Mouse (Mus musculus) embryo, embryonic 9.5 days (tissue): Measurements from ENCODE around the gene Cep350.
A peak's percentile ranks its signal among the peaks of the same experiment; 100 is the strongest.

Experiments
- DNase-seq: peaks from one replicate; pipeline ENCODE4 v3.0.0-alpha.2; 2017; ENCODE audit errors: extremely low spot score

Cep350 gene

DNA sequence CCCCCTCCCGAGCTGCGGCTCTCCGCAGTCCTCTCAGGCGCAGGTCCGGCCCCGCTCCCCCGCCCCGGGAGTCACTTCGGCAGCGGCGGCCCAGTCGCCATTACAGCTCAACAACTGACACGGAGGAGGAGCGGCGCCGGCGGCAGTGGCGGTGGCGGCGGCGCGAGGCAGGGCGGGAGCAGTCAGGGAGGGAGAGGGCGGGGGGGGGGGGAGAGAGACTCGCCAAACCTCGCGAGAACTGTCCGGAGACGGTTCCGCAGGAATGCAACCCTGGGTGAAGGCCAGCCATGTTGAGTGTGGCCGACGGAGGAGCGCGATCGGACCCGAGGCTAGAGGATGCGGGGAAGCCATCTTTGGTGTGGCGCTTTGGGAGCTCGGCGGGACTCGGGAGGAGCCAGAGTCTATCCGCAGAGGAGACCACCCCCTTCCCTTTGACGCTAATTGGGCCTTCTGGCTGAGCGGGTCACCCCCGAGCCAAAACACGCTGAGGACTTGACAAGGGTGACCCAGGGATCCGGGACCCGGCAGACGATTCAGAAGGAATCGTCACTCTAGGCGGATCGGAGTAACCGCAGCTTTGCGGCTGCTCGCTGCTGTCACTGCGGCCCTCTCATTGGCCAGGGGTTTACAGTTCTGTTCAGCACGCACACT, at the start of gene Cep350:
Gene Cep350 (minus strand): TSS at position 188 of the 651 bp plus-strand sequence.
- peak; percentile 98 for DNase-seq

DNA sequence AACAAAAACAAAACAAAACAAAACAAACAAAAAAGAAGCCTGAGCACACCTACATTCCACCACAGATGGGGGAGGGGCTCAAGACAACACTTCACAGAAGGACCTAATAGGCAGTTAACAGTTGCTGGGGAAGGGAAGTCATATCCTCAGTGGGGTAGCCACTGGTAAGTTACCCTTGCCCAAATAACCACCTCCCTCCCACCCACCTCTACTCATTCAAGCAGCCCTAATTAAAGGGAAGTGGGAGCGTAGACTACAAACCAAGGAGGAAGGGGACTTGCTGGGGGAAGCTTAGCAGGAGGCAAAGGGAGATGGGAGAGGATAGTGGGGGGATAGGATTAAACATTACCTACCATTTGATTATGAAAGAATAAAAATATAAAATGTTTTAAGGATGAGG, 47.3 kb upstream of the Cep350 start:
- DNase-seq, result no peak

DNA sequence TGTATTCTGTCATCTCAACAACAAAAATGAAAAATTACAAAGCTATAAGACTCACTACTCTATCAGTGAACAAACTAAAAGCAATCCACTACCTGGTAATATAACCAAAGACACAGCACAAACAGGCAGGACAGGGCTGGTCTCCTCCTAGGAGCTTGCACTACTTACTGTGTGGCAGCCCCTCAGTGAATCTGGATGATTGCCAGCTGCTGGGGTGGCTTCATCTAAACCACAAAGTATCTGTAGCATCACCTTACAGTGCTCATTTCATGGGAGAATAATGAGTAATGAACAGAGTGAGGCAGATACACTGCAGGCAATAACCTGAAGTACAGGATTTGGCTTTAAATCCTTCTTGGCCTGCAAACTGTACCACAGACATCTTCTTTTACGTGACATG, 46.7 kb upstream of the Cep350 start:
- DNase-seq, result no peak

DNA sequence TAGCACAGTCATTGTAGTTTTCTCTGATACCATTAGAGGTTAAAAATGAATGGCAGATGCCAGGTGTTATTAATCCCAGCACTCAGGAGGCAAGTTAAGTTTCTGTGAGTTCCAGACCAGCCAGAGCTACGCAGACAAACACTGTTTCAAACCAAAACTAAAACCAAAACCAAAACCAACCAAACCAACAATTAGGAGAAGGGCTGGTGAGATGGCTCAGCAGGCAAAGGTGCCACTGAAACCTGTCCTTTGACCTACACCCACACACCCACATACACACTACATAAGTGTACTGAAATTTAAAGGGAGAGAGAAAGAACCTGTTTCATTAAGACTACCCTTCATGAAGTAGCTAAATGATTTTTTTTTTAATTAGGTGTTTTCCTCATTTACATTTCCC, 35.9 kb upstream of the Cep350 start:
- DNase-seq, result no peak

DNA sequence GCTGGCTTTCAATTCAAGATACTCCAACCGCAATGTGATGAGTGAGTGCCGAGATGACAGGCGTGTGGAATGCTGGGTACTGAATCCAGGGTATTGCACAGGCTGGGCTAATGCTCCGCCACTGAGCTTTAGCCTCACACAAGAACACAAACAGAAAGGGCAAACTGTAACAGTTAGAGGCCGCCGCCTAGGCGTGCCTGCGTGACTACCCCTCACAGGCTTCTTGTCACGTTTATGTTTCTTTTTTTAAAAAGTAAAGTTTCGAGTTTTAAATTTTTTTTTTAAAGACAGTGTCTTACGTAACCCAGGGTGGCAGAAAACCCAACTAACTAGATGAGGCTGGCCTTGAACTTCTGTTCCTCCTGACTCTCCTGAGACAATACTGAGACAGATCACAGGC, 32.9 kb upstream of the Cep350 start:
- no peak for DNase-seq

DNA sequence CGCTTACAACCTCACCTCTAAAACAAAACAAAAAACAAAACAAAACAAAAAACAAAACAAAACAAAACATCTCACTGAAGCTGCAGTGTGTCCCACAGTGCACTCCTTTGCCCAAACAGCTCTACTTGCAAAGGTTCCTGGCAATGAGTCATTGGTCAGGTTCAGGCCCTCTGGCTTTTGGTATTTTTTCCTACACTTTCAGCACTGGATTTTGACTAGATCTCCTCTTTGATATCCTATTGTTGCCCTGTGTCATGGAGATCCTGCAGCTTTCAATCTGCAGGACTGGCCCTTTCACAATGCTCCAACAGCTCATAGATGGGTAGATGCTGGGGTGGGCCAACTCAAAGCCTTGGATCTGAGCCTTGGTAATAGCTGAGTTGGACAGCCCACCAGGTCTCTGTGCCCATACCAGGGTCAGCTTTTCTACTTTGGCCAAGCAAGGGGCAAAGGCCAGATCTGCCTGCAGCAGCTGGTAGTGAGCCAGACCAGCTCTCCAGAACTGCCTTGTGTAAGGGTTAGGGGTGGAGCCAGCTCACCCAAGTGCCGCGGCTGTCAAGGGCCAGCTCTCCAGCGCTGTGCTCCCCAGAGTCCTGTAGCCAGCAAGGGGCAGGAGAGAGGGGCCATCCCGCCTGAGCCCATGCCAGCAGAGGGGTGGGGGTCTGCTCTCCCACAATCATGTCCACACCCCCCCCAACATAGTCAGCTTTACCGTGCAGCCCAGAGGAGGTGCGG, 30.3 kb upstream of the Cep350 start:
- no peak for DNase-seq

DNA sequence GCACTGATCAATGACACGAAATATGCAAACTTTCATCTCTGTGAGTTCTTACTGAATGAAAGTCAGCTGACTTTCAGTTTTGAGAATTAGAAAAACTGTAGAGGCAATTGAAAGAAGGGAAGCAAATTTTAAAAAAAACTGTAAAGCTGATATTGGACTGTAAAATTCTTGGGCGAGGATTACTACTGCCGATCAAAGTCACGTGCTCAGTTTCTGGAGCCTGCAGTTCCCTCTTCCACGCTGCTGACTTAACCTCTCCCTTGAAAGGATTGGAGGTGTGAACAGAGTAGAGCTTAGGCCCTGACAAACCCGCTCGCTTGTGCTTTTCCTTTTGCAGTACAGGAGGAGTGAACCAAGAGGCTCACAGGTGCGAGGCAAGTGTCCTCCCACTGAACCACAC, 29.3 kb upstream of the Cep350 start:
- no peak for DNase-seq

DNA sequence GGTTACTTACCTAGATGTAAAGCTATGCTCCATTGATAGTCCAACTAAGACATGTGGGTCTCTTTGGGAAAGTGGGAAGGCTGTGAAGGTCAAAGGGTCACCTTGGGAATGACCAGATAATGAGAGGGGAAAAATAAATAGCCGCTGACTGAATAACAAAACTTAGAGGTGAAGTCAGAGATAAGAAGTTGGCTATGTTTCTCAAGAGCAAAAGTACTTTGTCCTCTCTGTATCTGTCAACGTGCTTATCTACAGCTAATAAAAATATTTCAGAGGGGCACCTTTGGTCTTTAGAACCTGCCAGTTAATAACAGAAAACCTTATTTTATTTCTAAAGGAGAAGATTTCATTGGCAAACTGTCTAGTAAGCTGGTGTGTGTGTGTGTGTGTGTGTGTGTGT, 22.6 kb upstream of the Cep350 start:
- no peak for DNase-seq

DNA sequence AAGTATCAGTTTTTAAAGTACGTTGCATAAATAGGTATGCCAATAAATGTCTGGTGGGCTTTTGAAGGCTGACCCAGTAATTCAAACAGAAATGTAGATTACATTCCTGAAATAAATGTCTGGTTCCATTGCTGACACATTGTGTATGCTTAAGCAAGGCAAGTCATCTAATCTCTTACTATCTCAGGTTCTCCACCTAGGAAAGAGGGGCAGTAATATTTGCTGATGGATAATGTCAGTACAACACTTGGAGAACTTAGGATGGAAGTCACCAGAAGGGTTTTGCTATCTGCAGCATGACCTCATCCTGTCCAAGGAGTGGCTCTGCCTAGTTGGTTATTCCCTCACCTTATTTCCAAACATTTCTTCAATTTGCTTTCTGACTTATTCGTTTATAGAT, 21.5 kb upstream of the Cep350 start:
- no peak for DNase-seq

DNA sequence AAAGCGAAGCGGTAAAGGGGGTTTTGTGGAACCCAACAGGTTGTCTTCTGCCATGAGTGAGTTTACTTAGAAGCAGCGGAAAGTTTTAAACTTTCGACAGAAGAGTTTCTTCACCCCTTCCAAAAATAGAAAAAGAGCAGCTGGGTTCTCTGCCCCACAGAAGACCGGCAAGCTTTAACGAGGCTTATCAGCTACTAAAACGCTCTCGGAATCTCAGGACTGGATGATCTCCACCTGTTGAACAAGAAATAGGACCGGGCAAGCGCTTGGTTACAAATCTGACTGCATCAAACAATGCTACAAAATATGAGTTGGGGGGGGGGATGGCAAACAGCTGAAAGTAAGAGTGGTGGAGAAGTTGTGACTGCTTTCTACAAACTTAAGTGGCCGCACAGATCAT, 17.3 kb upstream of the Cep350 start:
- no peak for DNase-seq

DNA sequence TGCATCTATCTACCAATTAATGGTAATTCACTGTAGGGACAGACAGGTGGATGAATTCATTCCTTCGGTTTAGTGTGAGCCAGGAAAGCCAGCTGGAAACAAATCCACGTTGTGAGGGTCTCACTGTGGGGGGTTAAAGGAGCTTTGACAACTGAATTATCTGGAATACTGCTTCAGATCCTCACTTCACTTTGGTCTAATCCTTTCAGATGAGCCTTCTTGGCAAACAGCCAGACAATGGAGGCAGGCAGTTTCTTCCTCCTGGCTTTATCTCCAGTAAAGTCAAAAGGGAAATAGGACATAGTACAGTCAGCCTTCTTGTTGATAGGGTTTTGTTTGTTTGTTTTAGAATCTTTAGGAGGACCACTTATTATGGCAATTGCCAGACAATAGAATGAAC, 16.3 kb upstream of the Cep350 start:
- DNase-seq, result no peak

DNA sequence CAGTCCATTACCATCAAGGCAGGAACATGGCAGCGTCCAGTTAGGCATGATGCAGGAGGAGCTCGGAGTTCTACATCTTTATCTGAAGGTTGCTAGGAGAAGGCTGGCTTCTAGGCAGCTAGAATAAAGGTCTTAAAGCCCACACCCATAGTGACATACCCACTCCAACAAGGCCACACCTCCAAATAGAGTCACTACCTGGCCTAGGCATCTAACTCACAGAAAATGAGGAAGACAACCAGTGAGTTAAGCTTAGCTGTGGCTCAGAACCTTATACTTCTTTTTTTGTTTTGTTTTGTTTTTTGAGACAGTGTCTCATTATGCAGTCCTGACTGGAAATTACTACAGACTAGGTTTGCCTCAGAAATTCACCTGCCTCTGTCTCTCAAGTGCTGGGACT, 14.6 kb upstream of the Cep350 start:
- DNase-seq, result no peak

DNA sequence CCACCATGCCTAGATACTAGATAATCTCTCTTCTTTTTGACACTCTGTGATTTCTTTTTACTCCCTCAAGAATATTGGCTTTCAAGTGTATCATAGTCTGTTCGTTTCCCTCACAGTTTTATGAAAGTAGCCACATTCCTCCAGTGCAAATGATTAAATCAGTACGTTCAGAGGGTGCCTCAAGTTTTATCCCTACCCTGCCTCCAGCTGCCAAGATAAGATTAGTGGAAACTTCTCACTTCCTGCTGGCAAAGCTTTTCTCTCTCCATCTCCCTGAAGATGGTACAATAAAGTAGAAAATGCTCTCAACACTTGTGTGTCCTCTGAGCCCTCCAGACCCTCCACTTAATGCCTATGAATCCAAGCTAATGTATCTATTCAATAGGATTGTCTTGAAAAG, 1.9 kb upstream of the Cep350 start:
- no peak for DNase-seq

DNA sequence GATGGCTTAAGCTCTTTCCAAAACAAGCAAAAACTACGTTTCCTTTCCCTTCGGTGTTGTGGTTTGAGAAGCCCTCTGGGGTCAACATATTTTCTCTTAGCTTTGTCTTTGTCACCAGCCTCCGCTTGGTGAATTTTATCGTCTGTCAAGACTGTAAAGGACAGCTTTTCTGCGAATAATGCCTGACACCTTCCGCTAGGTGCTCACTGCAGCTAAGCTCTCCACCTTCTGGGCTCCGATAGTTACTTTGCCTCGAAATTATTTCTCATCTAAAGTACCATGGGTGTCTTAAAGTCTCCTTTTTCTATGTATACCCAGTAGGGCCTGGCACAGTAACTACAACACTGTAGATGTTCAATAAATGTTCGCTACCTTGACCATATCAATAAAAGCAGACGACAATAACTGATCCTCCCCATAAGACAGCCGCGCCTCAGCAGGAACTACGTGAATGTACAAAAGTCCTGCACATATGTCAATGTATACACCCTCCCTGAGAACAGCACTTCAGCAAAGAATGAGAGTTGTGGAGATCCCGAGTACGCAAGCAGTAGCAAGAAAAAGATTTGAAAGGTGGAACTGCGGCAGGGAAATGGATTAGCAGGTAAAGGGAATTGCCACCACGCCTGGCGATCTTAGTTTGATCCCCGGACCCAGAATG, 794 bp upstream of the Cep350 start:
- no peak for DNase-seq

DNA sequence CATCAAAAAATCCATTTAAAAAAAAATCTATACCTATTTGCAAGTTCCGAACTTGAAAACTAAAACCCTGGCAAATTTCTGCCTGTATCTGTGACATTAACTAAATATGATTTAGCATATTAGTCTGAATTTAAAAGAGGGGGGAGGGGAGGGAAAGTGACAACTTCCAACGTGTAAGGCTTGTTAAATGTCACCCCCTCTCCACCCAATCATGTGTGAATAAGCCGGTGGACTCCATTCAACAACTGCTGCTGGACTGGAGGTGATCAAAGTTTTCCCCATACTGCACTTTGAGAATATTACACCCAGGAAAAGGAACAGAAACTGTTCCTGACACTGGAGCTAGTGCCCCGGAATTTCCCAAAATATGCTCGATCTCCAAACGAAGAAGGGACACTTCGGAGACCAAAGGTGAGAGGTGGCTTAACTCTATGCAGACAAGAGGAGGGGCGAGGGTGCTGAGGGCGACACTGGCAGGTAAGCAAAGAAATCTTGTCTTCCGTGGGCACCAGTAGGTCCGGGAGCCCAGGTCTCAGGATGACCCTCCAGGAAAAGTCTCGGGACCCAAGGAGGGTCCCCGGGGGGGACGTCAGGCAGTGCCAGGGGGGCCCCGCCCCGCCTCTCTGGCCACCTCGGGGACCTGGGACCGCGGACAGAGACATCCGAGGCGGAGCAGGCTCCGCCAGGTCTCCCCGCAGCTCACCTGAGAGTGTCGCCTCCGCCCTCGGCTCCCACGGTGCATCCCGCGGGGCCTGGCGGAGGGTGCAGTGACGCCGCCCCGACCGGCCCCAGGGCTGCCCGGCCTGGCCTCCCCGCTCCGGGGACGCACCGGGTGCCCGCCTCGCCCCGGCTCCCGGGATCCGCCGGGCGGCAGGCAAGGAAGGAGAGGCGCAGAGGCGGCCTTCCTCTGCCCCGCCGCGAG, 648 bp downstream of the Cep350 start:
- no peak for DNase-seq

DNA sequence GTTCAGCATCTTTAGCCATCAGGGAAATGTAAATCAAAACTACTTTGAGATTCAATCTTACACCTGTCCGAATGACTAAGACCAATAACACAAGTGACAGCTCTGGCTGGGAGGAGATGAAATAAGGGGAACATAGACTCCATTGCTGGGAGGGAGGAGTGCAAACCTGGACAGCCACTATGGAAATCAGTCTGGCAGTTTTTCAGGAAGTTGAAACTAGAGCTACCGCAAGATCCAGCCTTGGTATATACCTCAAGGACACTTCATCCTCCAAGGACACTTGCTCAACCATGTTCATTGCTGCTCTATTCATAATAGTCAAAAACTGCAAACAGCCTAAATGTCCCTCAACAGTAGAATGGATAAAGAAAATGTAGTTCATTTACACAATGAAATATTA, 23.9 kb downstream of the Cep350 start:
- no peak for DNase-seq

DNA sequence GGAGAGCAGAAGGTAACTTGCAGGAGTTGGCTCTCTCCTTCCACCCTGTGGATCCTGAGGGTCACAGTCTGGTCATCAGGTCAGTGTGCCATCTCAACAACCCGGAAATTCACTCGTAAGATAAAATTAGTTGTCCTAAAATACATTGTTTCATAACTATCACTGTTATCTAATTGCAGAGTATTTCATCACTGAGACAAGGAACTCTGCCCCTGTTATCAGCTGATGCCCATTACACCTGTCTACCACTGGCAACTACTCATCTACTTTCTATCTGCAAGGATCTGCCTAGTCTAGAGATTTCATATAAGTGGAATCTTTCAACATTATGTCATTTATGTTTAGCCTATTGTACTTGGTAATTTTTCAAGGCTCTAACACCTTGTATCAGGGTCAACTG, 28.7 kb downstream of the Cep350 start:
- no peak for DNase-seq

DNA sequence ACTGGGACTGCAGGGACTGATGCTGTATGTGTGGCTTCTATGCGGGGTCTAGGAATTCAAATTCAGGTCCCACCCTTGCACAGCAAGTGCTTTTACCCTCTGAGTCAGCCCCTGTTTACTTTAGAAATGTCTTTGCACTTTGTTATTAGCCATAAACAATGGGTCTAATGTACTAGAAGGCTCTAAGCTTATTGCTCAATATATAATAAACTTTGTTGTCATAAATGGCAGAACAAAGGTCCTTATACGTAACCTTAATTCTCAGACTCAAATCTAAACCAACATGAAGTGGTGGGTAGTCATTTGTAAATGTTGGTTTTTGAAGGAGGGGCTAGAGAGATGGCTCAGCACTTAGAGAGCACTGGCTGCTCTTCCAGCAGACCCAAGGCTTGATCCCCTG, 35.6 kb downstream of the Cep350 start:
- no peak for DNase-seq

DNA sequence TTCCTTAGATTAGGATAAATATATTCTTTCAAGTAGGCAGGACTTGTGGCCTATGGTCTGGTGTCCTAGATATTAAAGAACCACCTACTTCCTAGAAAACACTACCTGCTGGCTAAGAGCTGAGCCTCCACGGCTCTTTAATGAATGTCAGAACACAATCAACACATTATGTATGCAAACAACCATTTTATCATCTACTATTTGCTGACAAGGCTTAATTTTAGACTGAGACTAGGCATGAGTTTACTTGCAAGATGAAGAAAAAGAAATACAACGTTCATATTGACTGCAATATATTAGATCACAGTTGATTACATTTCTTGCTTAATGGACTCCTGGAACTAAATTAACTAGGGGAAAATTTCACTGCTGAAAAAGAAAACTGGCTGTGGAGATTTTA, 38.4 kb downstream of the Cep350 start:
- DNase-seq, result no peak

DNA sequence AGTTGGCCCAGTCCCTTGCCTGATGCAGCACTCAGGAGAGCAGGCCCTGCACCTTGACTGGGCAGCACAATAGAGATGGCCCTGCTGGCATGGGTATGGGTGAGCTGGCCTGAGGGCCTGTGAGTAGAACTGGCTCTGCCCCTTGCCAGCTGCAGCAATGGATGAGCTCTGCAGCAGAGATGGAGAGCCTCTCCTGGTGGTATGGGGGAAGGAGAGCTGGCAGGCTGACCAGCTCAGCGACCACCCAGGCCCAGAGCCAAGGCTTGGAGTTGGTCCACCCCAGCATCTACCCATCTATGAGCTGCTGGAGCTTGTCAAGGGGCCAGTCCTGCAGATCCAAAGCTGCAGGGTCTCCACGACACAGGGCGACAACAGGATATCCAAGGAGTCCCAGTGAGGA, 69.5 kb downstream of the Cep350 start:
- DNase-seq, result no peak

DNA sequence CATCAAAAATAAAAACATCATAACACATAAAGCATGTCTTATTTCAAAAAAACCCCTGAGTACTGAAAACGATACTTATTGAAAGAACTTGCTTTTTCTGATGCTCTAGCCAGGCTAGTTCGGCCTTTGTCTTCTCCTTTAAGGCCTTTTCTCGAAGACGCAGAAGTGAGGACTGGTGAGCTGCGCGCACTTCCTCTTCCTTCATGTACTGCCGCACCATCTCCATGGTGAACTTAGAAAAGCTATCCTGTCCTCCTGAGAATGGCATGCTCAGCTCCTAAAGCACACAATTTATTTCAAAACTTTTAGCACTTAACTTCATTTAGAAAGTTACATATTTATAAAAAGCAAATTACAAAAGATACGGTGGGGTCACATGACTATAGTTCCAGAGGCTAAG, 71.7 kb downstream of the Cep350 start:
- no peak for DNase-seq

DNA sequence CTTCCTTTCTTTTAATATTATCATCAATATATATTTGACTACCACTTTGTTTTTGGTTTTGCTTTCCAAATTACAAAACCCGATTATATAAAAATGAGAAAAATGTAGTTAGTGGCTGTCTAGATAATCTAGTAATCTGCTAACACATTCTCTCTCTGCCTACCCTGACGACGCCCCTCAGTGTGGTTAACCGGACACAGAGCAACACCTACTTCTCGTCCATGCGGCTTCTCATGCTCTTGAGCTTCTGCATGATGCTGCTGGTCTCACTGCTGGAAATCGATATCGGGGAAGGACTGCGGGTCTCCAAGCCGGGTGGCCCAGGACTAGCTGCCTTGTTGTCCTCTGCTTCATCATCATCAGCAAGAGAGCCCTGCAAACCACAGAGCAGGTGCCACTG, 78.7 kb downstream of the Cep350 start:
- no peak for DNase-seq
